Mouse (Mus musculus): Measurements from ENCODE around the gene Rpl29.

Gene Rpl29

GRCm38 (mm10) chr9:106417841-106418625 lies 11.2 kb upstream of the Rpl29 start:
- DNase-seq (ENCODE audit: low read depth), result peak; percentile 48

GRCm38 (mm10) chr9:106420608-106421007 lies 8.6 kb upstream of the Rpl29 start:
- no peak for DNase-seq (ENCODE audit: low read depth)

- no peak for DNase-seq (ENCODE audit: low read depth)
These were observed 8.0 kb upstream of the Rpl29 start for GRCm38 (mm10) chr9:106421033-106421864.

GRCm38 (mm10) chr9:106421865-106422160 lies 7.4 kb upstream of the Rpl29 start:
- DNase-seq (ENCODE audit: low read depth), result peak; percentile 91

- no peak for DNase-seq (ENCODE audit: low read depth)
These were observed 484 bp upstream of the Rpl29 start for GRCm38 (mm10) chr9:106428719-106429220.

GRCm38 (mm10) chr9:106430015-106430264 lies 686 bp downstream of the Rpl29 start:
- DNase-seq (ENCODE audit: low read depth), result no peak

- no peak for DNase-seq (ENCODE audit: low read depth)
These were observed 4.1 kb downstream of the Rpl29 start for GRCm38 (mm10) chr9:106433389-106433788.

GRCm38 (mm10) chr9:106436566-106436965 lies 7.3 kb downstream of the Rpl29 start:
- DNase-seq (ENCODE audit: low read depth), result no peak

- no peak for DNase-seq (ENCODE audit: low read depth)
These were observed 13.4 kb downstream of the Rpl29 start for GRCm38 (mm10) chr9:106442680-106443079.

GRCm38 (mm10) chr9:106444836-106445235 lies 15.6 kb downstream of the Rpl29 start:
- no peak for DNase-seq (ENCODE audit: low read depth)

GRCm38 (mm10) chr9:106447348-106447747 lies 18.1 kb downstream of the Rpl29 start, which contains the start of the genes Abhd14b and Abhd14a:
Gene Abhd14b, plus strand, starts transcription at chr9:106447459.
Gene Abhd14a, minus strand, starts transcription at chr9:106447678.
- peak; percentile 80 for DNase-seq (ENCODE audit: low read depth)

- DNase-seq (ENCODE audit: low read depth), result no peak
These were observed 18.7 kb downstream of the Rpl29 start for GRCm38 (mm10) chr9:106447951-106448350.

- peak; percentile 82 for DNase-seq (ENCODE audit: low read depth)
These were observed 19.3 kb downstream of the Rpl29 start for GRCm38 (mm10) chr9:106448498-106449031.

- DNase-seq (ENCODE audit: low read depth), result no peak
These were observed 20.7 kb downstream of the Rpl29 start for GRCm38 (mm10) chr9:106449947-106450346.

- no peak for DNase-seq (ENCODE audit: low read depth)
These were observed 21.4 kb downstream of the Rpl29 start for GRCm38 (mm10) chr9:106450661-106451060.

- no peak for DNase-seq (ENCODE audit: low read depth)
These were observed 22.0 kb downstream of the Rpl29 start for GRCm38 (mm10) chr9:106451298-106451697.

GRCm38 (mm10) chr9:106451899-106452298 lies 22.6 kb downstream of the Rpl29 start:
- no peak for DNase-seq (ENCODE audit: low read depth)

GRCm38 (mm10) chr9:106452351-106452750 lies 23.1 kb downstream of the Rpl29 start:
- no peak for DNase-seq (ENCODE audit: low read depth)

GRCm38 (mm10) chr9:106452821-106453220 lies 23.6 kb downstream of the Rpl29 start:
- DNase-seq (ENCODE audit: low read depth), result no peak

GRCm38 (mm10) chr9:106453271-106454070 lies 24.2 kb downstream of the Rpl29 start, which contains the start of gene Pcbp4:
Gene Pcbp4, plus strand, starts transcription at chr9:106453291.
- peak; percentile 80 for DNase-seq (ENCODE audit: low read depth)

GRCm38 (mm10) chr9:106454071-106454761 lies 25.0 kb downstream of the Rpl29 start:
- DNase-seq (ENCODE audit: low read depth), result no peak
